Mouse (Mus musculus): ENCODE measurements around the gene Kcnh3. TPM values are rescaled to one million over a fixed set of nuclear protein-coding genes. Genes with fewer than 3 reads are reported as not detected.

Gene Kcnh3
- total RNA-seq, 1 experiment from 2014 or later: not detected

DNA sequence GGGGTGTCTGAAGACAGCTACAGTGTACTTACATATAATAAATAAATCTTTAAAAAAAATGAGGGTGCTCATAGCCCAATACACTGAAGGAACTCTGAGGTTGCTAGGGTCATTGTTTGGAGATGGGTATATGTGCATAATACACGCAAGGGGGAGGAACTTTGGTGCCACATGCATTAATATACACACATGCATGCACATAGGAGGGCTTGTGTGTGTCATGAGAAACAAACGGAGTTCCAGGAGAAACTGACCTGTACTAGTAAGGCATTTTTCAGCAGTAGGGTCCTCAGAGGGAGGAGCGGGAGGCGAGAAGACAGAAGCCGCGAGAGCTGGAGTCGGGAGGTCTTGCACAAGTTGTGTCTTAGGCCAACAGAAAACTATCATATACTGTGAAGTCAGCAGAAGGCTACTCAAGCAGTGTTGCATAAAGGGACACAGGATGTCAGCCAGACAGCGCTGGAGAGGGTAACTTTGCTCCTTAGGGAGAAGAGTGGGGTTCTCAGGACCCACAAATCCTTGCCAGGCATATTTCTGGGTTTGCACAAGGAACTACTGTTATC is 34.6 kb downstream of the Kcnh3 start:
- peak in 1 of 2 experiments; percentile 64; a peak in 1 of 4 replicates for ATAC-seq (replicated peaks in 1 of 2; ENCODE audit: insufficient read depth in 1 of 2, low FRiP score in 2 of 2, low TSS enrichment in 1 of 2, low read depth in 1 of 2, poor library complexity in 2 of 2, severe bottlenecking in 2 of 2)

GRCm38 (mm10) chr15:99259730-99260252 is 35.1 kb downstream of the Kcnh3 start:
- ATAC-seq (replicated peaks in 1 of 2; ENCODE audit: insufficient read depth in 1 of 2, low FRiP score in 2 of 2, low TSS enrichment in 1 of 2, low read depth in 1 of 2, poor library complexity in 2 of 2, severe bottlenecking in 2 of 2): peak; percentile 82 to 88; a peak in 3 of 4 replicates

GRCm38 (mm10) chr15:99262702-99263101 is 38.0 kb downstream of the Kcnh3 start:
- ATAC-seq (replicated peaks in 1 of 2; ENCODE audit: insufficient read depth in 1 of 2, low FRiP score in 2 of 2, low TSS enrichment in 1 of 2, low read depth in 1 of 2, poor library complexity in 2 of 2, severe bottlenecking in 2 of 2): no peak

GRCm38 (mm10) chr15:99264363-99264762 is 39.7 kb downstream of the Kcnh3 start:
- ATAC-seq (replicated peaks in 1 of 2; ENCODE audit: insufficient read depth in 1 of 2, low FRiP score in 2 of 2, low TSS enrichment in 1 of 2, low read depth in 1 of 2, poor library complexity in 2 of 2, severe bottlenecking in 2 of 2): no peak

DNA sequence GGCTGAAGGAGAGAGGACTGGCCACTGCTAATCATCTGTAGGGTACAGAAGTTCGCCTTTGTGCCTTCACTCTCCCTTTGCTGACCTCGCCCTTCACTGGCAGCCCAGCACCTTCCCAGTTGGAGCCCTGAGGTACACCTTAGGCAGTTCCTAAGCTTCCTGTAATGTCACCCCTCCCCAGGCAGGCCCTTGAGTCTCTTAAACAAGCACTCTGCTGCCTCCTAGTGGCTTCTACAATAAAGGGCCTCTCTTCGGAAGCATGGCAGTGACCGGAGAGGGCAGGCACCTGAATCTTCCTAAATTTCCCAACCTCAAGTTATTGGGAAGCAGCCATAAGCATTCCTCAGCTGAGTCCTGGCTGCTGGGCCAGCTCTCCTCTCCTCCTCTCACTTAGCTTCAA is 41.0 kb downstream of the Kcnh3 start:
- ATAC-seq (replicated peaks in 1 of 2; ENCODE audit: insufficient read depth in 1 of 2, low FRiP score in 2 of 2, low TSS enrichment in 1 of 2, low read depth in 1 of 2, poor library complexity in 2 of 2, severe bottlenecking in 2 of 2): peak; percentile 73 to 87

- no peak for ATAC-seq (replicated peaks in 1 of 2; ENCODE audit: insufficient read depth in 1 of 2, low FRiP score in 2 of 2, low TSS enrichment in 1 of 2, low read depth in 1 of 2, poor library complexity in 2 of 2, severe bottlenecking in 2 of 2)
Measured at GRCm38 (mm10) chr15:99276095-99276494, 51.4 kb downstream of the Kcnh3 start.

GRCm38 (mm10) chr15:99278271-99278670 is 53.6 kb downstream of the Kcnh3 start:
- ATAC-seq (replicated peaks in 1 of 2; ENCODE audit: insufficient read depth in 1 of 2, low FRiP score in 2 of 2, low TSS enrichment in 1 of 2, low read depth in 1 of 2, poor library complexity in 2 of 2, severe bottlenecking in 2 of 2): no peak

DNA sequence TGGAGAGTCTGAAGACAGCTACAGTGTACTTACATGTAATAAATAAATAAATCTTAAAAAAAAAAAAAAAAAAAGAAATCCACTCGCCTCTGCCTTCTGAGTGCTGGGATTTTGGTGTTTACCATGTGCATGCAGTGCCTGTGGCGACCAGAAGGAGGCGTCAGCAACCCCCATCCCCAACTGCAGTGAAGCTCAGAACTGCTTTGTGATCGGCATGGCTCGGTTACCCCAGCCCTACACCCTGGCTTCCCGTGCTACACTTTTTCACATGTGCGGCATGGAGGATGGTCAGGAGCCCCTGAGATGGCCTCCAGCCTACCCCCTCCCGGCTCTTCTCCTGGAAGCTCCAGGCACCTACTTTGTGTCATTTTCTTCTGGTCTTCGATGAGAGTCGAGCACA is 58.8 kb downstream of the Kcnh3 start:
- ATAC-seq (replicated peaks in 1 of 2; ENCODE audit: insufficient read depth in 1 of 2, low FRiP score in 2 of 2, low TSS enrichment in 1 of 2, low read depth in 1 of 2, poor library complexity in 2 of 2, severe bottlenecking in 2 of 2): no peak

DNA sequence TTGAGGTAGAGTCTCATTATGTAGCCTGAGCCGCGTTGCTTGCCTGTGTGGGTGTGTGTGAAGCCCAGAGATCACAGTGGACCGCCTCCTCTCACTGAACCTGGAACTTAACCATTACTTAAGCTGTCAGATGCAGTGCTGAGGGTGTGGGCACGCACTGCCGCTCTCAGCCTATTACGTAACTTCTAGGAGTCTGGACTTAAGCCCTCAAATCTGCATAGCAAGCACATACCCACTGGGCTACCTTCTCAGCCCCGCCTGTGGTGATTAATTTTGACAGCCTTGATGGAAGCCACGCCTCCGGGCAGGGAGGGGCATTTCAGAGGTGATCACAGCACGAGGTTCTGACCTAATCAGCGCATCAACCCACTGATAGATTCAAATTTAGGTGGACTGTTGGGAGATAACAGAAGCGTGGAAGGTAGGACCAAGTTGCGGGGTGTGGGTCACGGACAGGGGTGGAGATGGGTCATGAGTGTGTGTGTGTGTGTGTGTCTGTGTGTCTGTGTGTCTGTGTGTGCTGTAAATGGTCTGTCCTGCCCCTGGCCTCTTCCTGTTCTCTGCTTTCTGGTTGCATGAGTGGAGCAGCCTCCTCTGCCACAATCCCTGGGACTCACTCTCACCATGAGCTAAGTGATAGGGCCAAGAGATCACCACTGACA is 60.0 kb downstream of the Kcnh3 start:
- peak; percentile 81 to 87 for ATAC-seq (replicated peaks in 1 of 2; ENCODE audit: insufficient read depth in 1 of 2, low FRiP score in 2 of 2, low TSS enrichment in 1 of 2, low read depth in 1 of 2, poor library complexity in 2 of 2, severe bottlenecking in 2 of 2)

DNA sequence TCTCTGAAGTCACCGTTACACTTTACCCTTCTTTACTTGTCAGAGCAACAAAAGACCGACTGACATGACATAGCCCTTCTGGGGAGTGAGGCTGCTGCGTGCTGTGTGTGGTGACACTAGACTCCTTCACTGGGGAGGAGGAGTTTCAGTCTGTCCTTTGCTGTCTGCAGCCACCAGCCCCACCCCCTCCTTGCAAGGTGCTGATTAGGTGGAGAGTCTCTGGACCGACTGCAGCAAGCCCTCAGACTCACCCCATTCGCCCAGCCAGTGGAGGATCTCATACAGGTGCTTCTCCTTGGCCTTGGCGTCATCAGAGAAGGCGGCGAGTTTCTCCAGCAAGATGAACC is 60.5 kb downstream of the Kcnh3 start:
- ATAC-seq (replicated peaks in 1 of 2; ENCODE audit: insufficient read depth in 1 of 2, low FRiP score in 2 of 2, low TSS enrichment in 1 of 2, low read depth in 1 of 2, poor library complexity in 2 of 2, severe bottlenecking in 2 of 2): no peak; a peak in 1 of 4 replicates

GRCm38 (mm10) chr15:99290586-99290985 is 65.9 kb downstream of the Kcnh3 start:
- no peak for ATAC-seq (replicated peaks in 1 of 2; ENCODE audit: insufficient read depth in 1 of 2, low FRiP score in 2 of 2, low TSS enrichment in 1 of 2, low read depth in 1 of 2, poor library complexity in 2 of 2, severe bottlenecking in 2 of 2)

Other genes with a start within 250 kb of the Kcnh3 start
- gene Tuba1c, start 195.0 kb upstream of the Kcnh3 start, total RNA-seq (2017): 58.2 and 65.1 TPM in 2 replicates
- not detected in 2 replicates for gene Prph, start 169.7 kb upstream of the Kcnh3 start, total RNA-seq (2017)
- gene Troap, start 150.3 kb upstream of the Kcnh3 start, total RNA-seq (2017): 13.4 and 15.9 TPM in 2 replicates
- not detected in 2 replicates for gene C1ql4, start 137.0 kb upstream of the Kcnh3 start, total RNA-seq (2017)
- gene Dnajc22, start 131.7 kb upstream of the Kcnh3 start, total RNA-seq (2017): not detected in 2 replicates
- gene Spats2, start 98.9 kb upstream of the Kcnh3 start, total RNA-seq (2017): 0.25 TPM in 1 of 2 replicates, not detected in the other
- gene Mcrs1, start 27.1 kb downstream of the Kcnh3 start, total RNA-seq (2017): 46.5 and 58.8 TPM in 2 replicates
- gene Prpf40b, start 70.2 kb downstream of the Kcnh3 start, total RNA-seq (2017): 16.4 and 22.0 TPM in 2 replicates
- 0.05 TPM in 1 of 2 replicates, not detected in the other for gene Fam186b, start 71.0 kb downstream of the Kcnh3 start, total RNA-seq (2017)
- 16.5 and 20.1 TPM in 2 replicates for gene Fmnl3, start 145.6 kb downstream of the Kcnh3 start, total RNA-seq (2017)
- 120 and 133 TPM in 2 replicates for gene Tmbim6, start 168.0 kb downstream of the Kcnh3 start, total RNA-seq (2017)
- 0.89 and 1.8 TPM in 2 replicates for gene Nckap5l, start 232.9 kb downstream of the Kcnh3 start, total RNA-seq (2017)
- gene Bcdin3d, start 249.9 kb downstream of the Kcnh3 start, total RNA-seq (2017): 7.1 and 7.2 TPM in 2 replicates